Mouse (Mus musculus): ENCODE measurements around the gene Maml2.

The Maml2 gene

GRCm38 (mm10) chr9:13749675-13749998 is 451.9 kb downstream of the Maml2 start:
- no peak for DNase-seq (ENCODE audit: low spot score)

GRCm38 (mm10) chr9:13752543-13752942 is 454.8 kb downstream of the Maml2 start:
- no peak for DNase-seq (ENCODE audit: low spot score)

All from embryo, embryonic 10.5 days (tissue).